Mouse (Mus musculus) cortical plate, adult 2 months (tissue): ENCODE results near the gene Pex16.

Experiments
- CTCF ChIP-seq: fragments of 200-500 bp; IDR thresholded peaks from 2 replicates; pipeline ENCODE4 v1.5.1; 2011; ENCODE audit warnings: mild to moderate bottlenecking, control low read depth, low read length; ENCODE audit not compliant: insufficient read depth; ENCODE audit errors: extremely low read depth
- POLR2A ChIP-seq: fragments of 200-500 bp; IDR thresholded peaks from 2 replicates; pipeline ENCODE4 v1.6.1; 2011; ENCODE audit warnings: mild to moderate bottlenecking, low read length, control low read depth; ENCODE audit not compliant: insufficient read depth; ENCODE audit errors: extremely low read depth

GRCm38 (mm10) chr2:92402591-92403326, 28.3 kb downstream of the Pex16 start:
- TF ChIP-seq CTCF (no peak), POLR2A (no peak; the same call in 1 of the 2 replicates)
